Mouse (Mus musculus) liver, embryonic 16.5 days (tissue): Measurements from ENCODE around the gene Tmcc1. TPM values are rescaled to one million over a fixed set of nuclear protein-coding genes. Genes with fewer than 3 reads are reported as not detected.

Experiments
- ATAC-seq: fragments of 200-750 bp; cut with Nextera tagmentation; 2 replicates; pipeline ENCODE4 v1.8.0; 2017; ENCODE audit warnings: low read depth, mild to moderate bottlenecking, moderate number of reproducible peaks, moderate library complexity
- H3K27ac ChIP-seq: fragments of 300-500 bp; sonication (generic); 2 replicates; pipeline ENCODE4 v1.5.1; 2014; ENCODE audit warnings: mild to moderate bottlenecking, low read length
- H3K27me3 ChIP-seq: fragments of 300-500 bp; sonication (generic); 2 replicates; pipeline ENCODE4 v1.6.1; 2014; ENCODE audit warnings: low read depth, low read length, mixed read lengths; ENCODE audit not compliant: control insufficient read depth, insufficient read depth
- H3K36me3 ChIP-seq: fragments of 300-500 bp; sonication (generic); 2 replicates; pipeline ENCODE4 v1.6.1; 2014; ENCODE audit warnings: mild to moderate bottlenecking; ENCODE audit not compliant: control insufficient read depth, insufficient read depth
- H3K4me1 ChIP-seq: fragments of 300-500 bp; sonication (generic); 2 replicates; pipeline ENCODE4 v1.6.1; 2014; ENCODE audit warnings: low read depth, low read length, mixed read lengths; ENCODE audit not compliant: control insufficient read depth
- H3K4me2 ChIP-seq: fragments of 300-500 bp; sonication (generic); 2 replicates; pipeline ENCODE4 v1.6.1; 2014; ENCODE audit warnings: low read depth, low read length, mixed read lengths
- H3K4me3 ChIP-seq: fragments of 300-500 bp; sonication (generic); 2 replicates; pipeline ENCODE4 v1.5.1; 2014; ENCODE audit warnings: low read depth, mild to moderate bottlenecking, low read length
- H3K9ac ChIP-seq: fragments of 300-500 bp; sonication (generic); 2 replicates; pipeline ENCODE4 v1.6.1; 2014; ENCODE audit warnings: low read depth, low read length
- H3K9me3 ChIP-seq: fragments of 300-500 bp; sonication (generic); replicated peaks from 2 replicates; pipeline ENCODE4 v1.6.1; 2016; ENCODE audit warnings: low read length; ENCODE audit not compliant: control insufficient read depth
- WGBS: fragments of 180-500 bp; shearing (Covaris S2); extraction: QIAGEN DNeasy Blood & Tissue Kit; methylation state at CpG from one replicate; pipeline ENCODE4 v1.1.7; 2014; ENCODE audit not compliant: insufficient replicate concordance; 5-methylcytosine and 5-hydroxymethylcytosine counted together
- polyA plus RNA-seq: library from polyadenylated mRNA; unstranded; fragments of >200 nt; fragmentation: Nextera tagmentation; extraction: Ambion mirVana; gene quantifications from 2 replicates; pipeline ENCODE4 v1.2.1, GENCODE M21; 2015

The Tmcc1 gene
- polyA plus RNA-seq, 1 experiment from 2014 or later: 3.6 TPM

DNA sequence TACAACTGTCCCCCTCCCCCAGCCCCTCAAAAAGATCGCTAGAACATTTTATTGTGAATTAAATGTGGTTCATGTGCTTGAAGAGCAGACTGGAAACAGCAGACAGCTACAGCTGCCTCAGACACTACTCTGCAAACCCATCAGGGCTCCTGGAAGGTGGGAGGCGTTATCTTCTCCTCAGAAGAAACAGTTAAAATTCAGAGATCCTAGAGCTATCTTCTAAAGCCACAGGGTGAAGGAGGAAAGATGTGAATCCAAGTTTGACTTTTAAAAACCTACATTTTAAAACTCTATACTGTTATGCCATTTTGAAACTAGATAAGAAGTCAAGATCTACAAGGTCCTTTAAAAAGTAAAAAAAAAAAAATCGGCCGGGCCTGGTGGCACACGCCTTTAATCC lies 162.2 kb downstream of the Tmcc1 start:
- Histone ChIP-seq H3K9me3 (no peaks in the 10 kb centered on the region), H3K9ac (no peak overlapping the region), H3K27ac (no peak overlapping the region), H3K4me2 (no peak overlapping the region), H3K27me3 (no peaks in the 10 kb centered on the region), H3K4me3 (no peak overlapping the region), H3K36me3 (no peaks in the 10 kb centered on the region), H3K4me1 (no peaks in the 10 kb centered on the region)
- ATAC-seq: no peak
- WGBS: 29% methylated on average over 5 of the region's 5 CpGs

GRCm38 (mm10) chr6:116024666-116025065 lies 168.6 kb downstream of the Tmcc1 start:
- no peak overlapping the region for H3K27ac ChIP-seq
- no peak overlapping the region for H3K4me3 ChIP-seq
- H3K9ac ChIP-seq: no peak overlapping the region
- no peak overlapping the region for H3K4me2 ChIP-seq
- no peaks in the 10 kb centered on the region for H3K27me3 ChIP-seq
- no peaks in the 10 kb centered on the region; the same call in none of the 2 replicates for H3K36me3 ChIP-seq
- no peak for ATAC-seq
- WGBS: 77% methylated on average over 4 of the region's 4 CpGs
- no peaks in the 10 kb centered on the region for H3K4me1 ChIP-seq
- peaks cover 9% of the 10 kb centered on the region for H3K9me3 ChIP-seq

GRCm38 (mm10) chr6:116021961-116022485 lies 171.3 kb downstream of the Tmcc1 start:
- 74% methylated on average over 9 of the region's 9 CpGs for WGBS
- ATAC-seq: peak; percentile 27; the same call in 1 of the 2 replicates

GRCm38 (mm10) chr6:116015902-116016301 lies 177.4 kb downstream of the Tmcc1 start:
- Histone ChIP-seq H3K9me3 (no peaks in the 10 kb centered on the region), H3K4me3 (no peak overlapping the region), H3K27ac (no peak overlapping the region), H3K9ac (no peak overlapping the region), H3K4me2 (no peak overlapping the region), H3K36me3 (no peaks in the 10 kb centered on the region), H3K4me1 (no peaks in the 10 kb centered on the region), H3K27me3 (no peaks in the 10 kb centered on the region)
- ATAC-seq: no peak
- WGBS: 80% methylated on average over 3 of the region's 3 CpGs

More at GRCm38 (mm10) chr6:116021961-116022485, 171.3 kb downstream of the Tmcc1 start:
- Histone ChIP-seq H3K36me3 (no peaks in the 10 kb centered on the region; the same call in none of the 2 replicates), H3K4me2 (no peak overlapping the region), H3K4me3 (no peak overlapping the region), H3K27me3 (no peaks in the 10 kb centered on the region), H3K4me1 (no peaks in the 10 kb centered on the region), H3K9me3 (peaks cover 9% of the 10 kb centered on the region), H3K27ac (no peak overlapping the region), H3K9ac (no peak overlapping the region)

DNA sequence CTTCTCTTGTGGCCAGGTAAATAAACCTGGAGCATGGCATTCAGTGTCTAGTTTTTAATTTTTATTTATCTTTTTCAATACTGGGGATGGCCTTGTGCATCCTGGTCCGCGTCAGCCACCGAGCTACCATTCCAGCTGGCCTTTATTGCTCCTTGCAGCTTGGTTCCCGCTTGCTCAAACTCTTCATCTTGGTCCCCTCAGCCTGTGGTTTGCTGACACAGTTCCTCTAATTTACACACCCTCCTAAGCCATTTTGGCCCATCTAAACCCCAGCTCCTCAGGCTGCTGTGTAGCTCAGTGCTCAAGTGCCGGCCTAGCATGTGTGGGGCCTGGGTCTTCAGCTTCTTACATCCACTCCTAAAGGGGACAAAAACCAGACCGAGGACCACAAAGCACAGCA lies 179.2 kb downstream of the Tmcc1 start:
- H3K9me3 ChIP-seq: no peaks in the 10 kb centered on the region
- no peaks in the 10 kb centered on the region for H3K27me3 ChIP-seq
- WGBS: 58% methylated on average over 6 of the region's 6 CpGs
- no peaks in the 10 kb centered on the region for H3K36me3 ChIP-seq
- no peak overlapping the region for H3K9ac ChIP-seq
- no peak overlapping the region for H3K4me2 ChIP-seq
- no peaks in the 10 kb centered on the region for H3K4me1 ChIP-seq
- ATAC-seq: no peak
- no peak overlapping the region for H3K4me3 ChIP-seq
- H3K27ac ChIP-seq: peak overlapping the region; percentile 5

DNA sequence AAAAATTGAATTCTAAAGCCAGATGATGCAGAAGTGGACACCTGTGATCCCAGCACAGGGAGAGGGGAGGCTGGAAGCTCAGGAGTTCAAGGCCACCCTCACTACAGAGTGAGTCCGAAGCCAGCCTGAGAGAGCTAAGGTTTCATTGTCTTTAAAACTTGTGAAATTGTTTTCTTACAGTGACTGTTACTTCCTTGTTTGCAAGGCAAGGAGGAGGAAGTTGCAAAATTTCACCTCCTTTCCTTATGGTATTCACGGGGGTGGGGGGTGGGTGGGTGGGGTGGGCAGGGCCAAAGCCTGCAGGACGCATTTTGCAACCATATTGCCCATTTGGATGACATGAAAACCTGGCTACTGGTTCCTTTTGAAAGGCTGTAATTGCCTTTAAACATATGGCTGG lies 179.6 kb downstream of the Tmcc1 start:
- H3K27ac ChIP-seq: no peak overlapping the region
- no peaks in the 10 kb centered on the region for H3K36me3 ChIP-seq
- no peak overlapping the region for H3K9ac ChIP-seq
- WGBS: 21% methylated on average over 3 of the region's 3 CpGs
- ATAC-seq: no peak
- H3K4me3 ChIP-seq: no peak overlapping the region
- H3K4me2 ChIP-seq: no peak overlapping the region
- H3K27me3 ChIP-seq: no peaks in the 10 kb centered on the region
- no peaks in the 10 kb centered on the region for H3K4me1 ChIP-seq
- no peaks in the 10 kb centered on the region for H3K9me3 ChIP-seq

DNA sequence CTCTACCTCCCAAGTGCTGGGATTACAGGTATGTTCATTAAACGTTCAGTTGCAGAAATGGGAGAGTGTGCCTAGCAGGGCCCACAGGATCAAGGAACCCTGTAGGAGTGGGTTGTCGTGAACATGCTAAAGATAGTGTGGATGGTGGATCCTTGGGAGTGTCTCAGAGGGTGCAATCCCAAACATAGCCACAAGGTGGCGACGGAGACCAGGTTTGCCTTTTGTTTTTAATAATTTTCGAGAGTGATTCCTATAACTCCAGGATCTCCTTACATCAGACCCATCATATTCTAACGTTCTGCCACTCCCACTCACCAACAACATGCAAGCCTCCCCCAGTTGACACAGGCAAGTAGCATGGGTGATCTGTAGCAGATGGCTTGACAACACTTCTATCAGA lies 182.7 kb downstream of the Tmcc1 start:
- H3K9ac ChIP-seq: no peak overlapping the region
- H3K9me3 ChIP-seq: no peaks in the 10 kb centered on the region
- no peak overlapping the region for H3K4me2 ChIP-seq
- no peaks in the 10 kb centered on the region for H3K27me3 ChIP-seq
- WGBS: 2% methylated on average over 6 of the region's 6 CpGs
- no peak for ATAC-seq
- no peak overlapping the region for H3K4me3 ChIP-seq
- no peak overlapping the region for H3K27ac ChIP-seq
- H3K4me1 ChIP-seq: no peaks in the 10 kb centered on the region; the same call in 1 of the 2 replicates
- H3K36me3 ChIP-seq: no peaks in the 10 kb centered on the region

- no peaks in the 10 kb centered on the region; the same call in 1 of the 2 replicates for H3K4me1 ChIP-seq
- no peaks in the 10 kb centered on the region for H3K9me3 ChIP-seq
- H3K9ac ChIP-seq: no peak overlapping the region
- H3K36me3 ChIP-seq: no peaks in the 10 kb centered on the region
- no peak overlapping the region for H3K27ac ChIP-seq
- no peak overlapping the region for H3K4me3 ChIP-seq
- H3K4me2 ChIP-seq: no peak overlapping the region
- ATAC-seq: no peak; the same call in 1 of the 2 replicates
- WGBS: 39% methylated on average over 12 of the region's 12 CpGs
- no peaks in the 10 kb centered on the region for H3K27me3 ChIP-seq
Observed at GRCm38 (mm10) chr6:116009426-116009825, 183.9 kb downstream of the Tmcc1 start.

DNA sequence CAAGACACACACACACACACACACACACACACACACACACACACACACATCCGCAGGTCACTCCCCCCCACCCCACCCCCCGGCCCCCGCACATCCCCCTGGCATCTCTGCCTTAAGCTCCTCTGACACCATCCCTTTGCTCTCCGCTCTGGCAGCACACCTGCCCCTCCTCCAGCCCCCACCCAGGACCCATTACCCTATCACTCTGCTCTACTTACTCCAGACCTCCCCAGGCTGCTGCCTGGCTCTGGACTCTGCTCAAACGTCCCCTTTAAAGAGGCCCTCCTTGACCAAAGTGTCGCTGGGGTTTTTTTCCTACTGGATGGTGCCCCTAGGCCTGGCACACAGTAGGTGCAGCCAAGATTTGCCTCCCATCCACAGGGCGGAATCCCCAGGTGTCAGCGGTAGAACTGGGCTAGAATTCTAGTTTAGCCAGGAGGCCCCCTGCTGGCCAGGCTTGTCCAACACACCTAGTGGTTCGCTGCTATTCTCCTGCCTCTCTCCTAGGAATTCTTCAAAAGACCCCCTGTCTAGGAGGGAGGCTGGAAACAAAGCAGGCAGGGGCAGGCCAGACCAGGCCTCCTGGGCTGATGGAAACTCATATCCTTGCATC lies 185.6 kb downstream of the Tmcc1 start:
- no peaks in the 10 kb centered on the region for H3K27me3 ChIP-seq
- WGBS: 7% methylated on average over 7 of the region's 9 CpGs
- H3K4me1 ChIP-seq: peaks cover 8% of the 10 kb centered on the region; the same call in 1 of the 2 replicates
- no peaks in the 10 kb centered on the region for H3K36me3 ChIP-seq
- H3K4me2 ChIP-seq: no peak overlapping the region
- no peak for ATAC-seq
- no peak overlapping the region for H3K27ac ChIP-seq
- no peak overlapping the region for H3K4me3 ChIP-seq
- H3K9ac ChIP-seq: no peak overlapping the region
- H3K9me3 ChIP-seq: no peaks in the 10 kb centered on the region
